Mouse (Mus musculus) left cerebral cortex, adult 2 months (tissue): ENCODE results near the gene Cd320. TPM values are rescaled to one million over a fixed set of nuclear protein-coding genes. Genes with fewer than 3 reads are reported as not detected.
A peak's percentile ranks its signal among the peaks of the same experiment; 100 is the strongest.

Source experiments
- DNase-seq, 2 experiments: peaks; one replicate each; pipeline ENCODE4 v3.0.0; 2021 to 2022; ENCODE audit warnings: low spot score in 2 of 2, mixed read lengths in 1 of 2; ENCODE audit errors: extremely low spot score in 1 of 2
- H3K27ac ChIP-seq: fragments of 200-600 bp; 2 replicates; pipeline ENCODE4 v1.8.1; 2022
- H3K4me3 ChIP-seq: fragments of 200-600 bp; 2 replicates; pipeline ENCODE4 v1.8.1; 2022
- CTCF ChIP-seq: fragments of 200-600 bp; IDR thresholded peaks from 2 replicates; pipeline ENCODE4 v1.8.1; 2022; ENCODE audit warnings: antibody characterized with exemption, mild to moderate bottlenecking, moderate library complexity
- intact Hi-C: fragments of 180-260 bp; cut with DNase I; formaldehyde crosslinking; loops from one replicate; pipeline ENCODE4 v1.15.1; 2025
- long read RNA-seq, 2 experiments: library from polyadenylated mRNA; stranded (forward); transcript quantifications; one replicate each; pipeline ENCODE4 v2.0.0; 2021; ENCODE audit warnings: borderline mapping rate in 2 of 2
- total RNA-seq, 2 experiments: library from RNA; stranded (reverse); gene quantifications; 2 replicates each; pipeline ENCODE4 v1.2.3; 2021

The Cd320 gene
- total RNA-seq: 10 to 100 TPM; 19.8 to 26.8 TPM
- long read RNA-seq, experiment 1, transcript Cd320-201 (5 exons, 2,209 nt): major isoform, 13 of 16 reads
- long read RNA-seq, experiment 1, partial matches to known transcripts: 2 of 16 reads
- long read RNA-seq, experiment 1, other reads (novel, unspliced or antisense): 0 of 16 reads
- long read RNA-seq, experiment 2, transcript Cd320-201 (5 exons, 2,209 nt): major isoform, 13 of 17 reads
- long read RNA-seq, experiment 2, partial matches to known transcripts: 1 of 17 reads
- long read RNA-seq, experiment 2, other reads (novel, unspliced or antisense): 2 of 17 reads

DNA sequence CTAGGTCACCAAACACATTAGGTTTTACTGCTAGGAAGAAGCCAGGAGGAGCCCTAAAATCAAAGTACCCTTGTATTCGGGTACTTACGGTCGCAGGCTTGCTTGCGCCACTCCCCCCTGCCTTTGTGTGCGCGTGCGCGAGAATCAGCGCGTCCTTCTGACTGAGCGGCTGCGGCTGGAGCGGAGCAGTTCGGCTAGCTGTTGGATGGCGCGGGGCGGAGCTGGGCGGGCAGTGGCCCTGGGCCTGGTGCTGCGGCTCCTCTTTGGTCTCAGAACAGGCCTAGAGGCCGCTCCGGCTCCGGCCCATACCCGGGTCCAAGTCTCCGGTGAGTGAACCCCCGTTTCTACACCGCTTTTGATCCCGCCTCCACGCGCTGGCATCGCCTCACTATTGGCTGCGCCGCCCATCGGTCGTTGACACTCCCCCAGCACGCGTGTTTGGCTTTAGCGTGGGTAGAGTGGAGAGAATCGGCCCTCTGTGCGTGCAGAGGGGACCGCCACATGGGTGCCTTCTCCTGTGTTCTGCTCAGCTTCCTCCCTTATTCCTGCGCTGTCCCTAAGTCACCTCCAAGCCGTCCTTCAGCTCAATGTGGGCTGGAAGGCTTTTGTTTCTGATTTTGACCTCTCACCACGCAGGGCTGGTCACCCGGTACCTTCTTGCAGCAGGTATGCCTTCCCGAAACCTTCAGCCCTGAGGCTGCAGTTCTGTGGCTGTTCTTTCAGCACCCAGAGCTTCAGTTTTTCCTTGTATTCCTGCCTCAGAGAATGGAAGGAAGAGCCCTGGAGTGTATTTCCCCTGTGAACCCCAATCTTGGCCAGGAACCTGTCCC is at the start of gene Cd320:
Gene Cd320 (plus strand): TSS at position 126 of the 830 bp plus-strand sequence.
- Histone ChIP-seq H3K27ac (peak within 1 kb of the TSS; percentile 89), H3K4me3 (peak within 1 kb of the TSS; percentile 80)
- intact Hi-C loops: no loop called here

DNA sequence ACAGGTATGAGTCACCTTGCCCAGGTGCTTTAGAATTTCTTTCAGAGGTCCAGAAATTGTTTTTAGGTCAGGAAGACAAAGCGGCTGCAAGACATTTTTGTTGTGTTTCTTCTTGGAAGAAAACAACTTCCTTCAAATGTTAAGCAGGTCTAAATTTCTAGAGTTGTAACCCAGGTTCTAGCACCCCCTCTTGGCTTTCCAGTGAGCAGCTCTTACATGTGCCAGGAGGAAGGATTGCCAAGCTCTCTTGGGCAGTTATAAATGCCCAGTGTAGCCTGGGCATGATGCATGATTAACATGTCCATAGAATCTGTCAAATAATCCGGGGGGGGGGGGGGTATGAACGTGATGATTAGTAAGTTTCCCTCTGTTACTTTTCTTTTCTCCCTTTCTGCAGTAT is 44.6 kb upstream of the Cd320 start:
- peak; percentile 46 for TF ChIP-seq CTCF
- intact Hi-C loops: loop anchor here (2.0 kb wide), 1 partner anchor 54 kb away; no protein-coding TSS in a partner anchor
- no peak overlapping the region for H3K27ac ChIP-seq
- no peak overlapping the region for H3K4me3 ChIP-seq
- no peak for DNase-seq

More for the DNA sequence above, at the start of gene Cd320:
- peak; percentile 92 to 93 for DNase-seq
- TF ChIP-seq CTCF: peak; percentile 11; the same call in 1 of the 2 replicates

DNA sequence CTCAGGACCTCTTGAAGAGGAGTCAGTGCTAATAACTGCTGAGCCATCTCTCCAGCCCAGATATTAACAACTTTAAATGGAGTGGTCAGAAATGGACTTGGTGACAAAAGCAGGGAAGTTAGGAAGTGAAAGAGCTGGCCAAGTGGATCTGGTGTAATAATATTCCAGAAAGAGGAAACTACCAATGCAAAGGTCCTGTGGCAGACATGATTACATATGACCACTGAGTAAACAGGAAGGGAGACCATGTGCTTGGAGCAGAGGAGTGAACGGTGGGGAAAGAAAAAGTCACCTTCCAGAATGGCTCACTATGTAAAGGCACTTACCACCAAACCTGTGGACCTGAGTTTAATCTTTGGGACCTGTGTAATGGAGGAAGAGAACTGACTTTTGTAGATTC is 43.6 kb upstream of the Cd320 start:
- no peak overlapping the region for H3K27ac ChIP-seq
- DNase-seq: no peak
- H3K4me3 ChIP-seq: no peak overlapping the region
- no peak for TF ChIP-seq CTCF
- intact Hi-C loops: loop anchor here (2.0 kb wide), 1 partner anchor 54 kb away; no protein-coding TSS in a partner anchor

DNA sequence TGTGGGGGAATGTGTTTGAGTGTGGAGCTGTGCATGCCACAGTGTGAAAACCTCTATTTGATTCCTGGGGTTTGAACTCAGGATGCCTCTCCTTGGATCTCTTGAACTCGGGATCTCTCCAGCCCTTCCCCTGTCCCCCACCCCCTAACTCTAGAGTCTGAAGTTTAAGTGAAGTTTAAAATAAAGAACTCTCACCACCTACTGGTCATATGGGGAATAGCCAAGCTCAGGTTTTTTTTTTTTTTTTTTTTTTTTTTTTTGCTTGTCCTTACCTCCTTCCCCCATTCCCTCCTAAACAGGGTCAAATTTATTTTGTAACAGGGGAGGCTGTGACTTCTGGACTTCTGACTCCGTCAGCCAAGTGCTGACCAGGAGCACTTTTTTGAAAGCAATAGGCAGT is 40.7 kb upstream of the Cd320 start:
- intact Hi-C loops: loop anchor here (2.0 kb wide), 1 partner anchor 73 kb away; no protein-coding TSS in a partner anchor
- TF ChIP-seq CTCF: peak; percentile 60
- H3K27ac ChIP-seq: no peak overlapping the region

DNA sequence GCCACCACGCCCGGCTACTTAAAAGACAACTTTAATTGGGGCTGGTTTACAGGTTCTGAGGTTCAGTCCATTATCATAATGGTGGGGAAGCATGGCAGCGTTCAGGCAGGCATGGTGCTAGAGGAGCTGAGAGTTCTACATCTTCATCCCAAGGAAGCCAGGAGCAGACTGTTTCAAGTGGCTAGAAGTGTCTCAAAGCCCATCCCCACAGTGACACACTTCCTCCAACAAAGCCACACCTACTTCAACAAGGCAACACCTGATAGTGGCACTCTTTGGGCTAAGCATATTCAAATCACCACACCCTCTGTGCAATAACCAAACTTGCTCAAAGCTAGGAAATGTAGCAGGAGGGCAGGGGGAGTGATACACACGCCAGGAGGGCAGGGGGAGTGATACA is 38.7 kb upstream of the Cd320 start:
- TF ChIP-seq CTCF: no peak
- DNase-seq: no peak
- intact Hi-C loops: no loop called here

More for the DNA sequence above, 40.7 kb upstream of the Cd320 start:
- H3K4me3 ChIP-seq: no peak overlapping the region
- no peak for DNase-seq

DNA sequence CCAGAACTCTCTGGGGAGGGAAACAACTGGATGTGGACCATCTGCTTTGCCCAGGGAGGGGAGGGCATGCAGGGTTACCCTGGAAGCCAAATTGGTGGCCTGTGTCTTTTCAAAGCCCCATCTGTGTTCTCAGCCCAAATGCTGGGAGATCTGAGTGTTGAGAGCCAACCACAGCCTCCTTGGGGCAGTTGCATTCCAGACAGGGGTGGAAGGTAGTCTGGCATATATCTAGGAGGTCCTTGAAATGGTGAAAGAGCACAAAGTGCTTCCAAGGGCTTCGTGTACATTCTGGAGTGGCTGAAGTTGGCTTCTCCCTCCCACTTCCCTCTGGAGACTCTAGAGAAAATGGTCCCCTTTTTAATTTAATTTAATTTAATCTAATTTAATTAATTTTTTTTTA is 38.1 kb upstream of the Cd320 start:
- no peak for TF ChIP-seq CTCF
- intact Hi-C loops: no loop called here

More for the DNA sequence above, 38.7 kb upstream of the Cd320 start:
- Histone ChIP-seq H3K27ac (no peak overlapping the region), H3K4me3 (no peak overlapping the region)

DNA sequence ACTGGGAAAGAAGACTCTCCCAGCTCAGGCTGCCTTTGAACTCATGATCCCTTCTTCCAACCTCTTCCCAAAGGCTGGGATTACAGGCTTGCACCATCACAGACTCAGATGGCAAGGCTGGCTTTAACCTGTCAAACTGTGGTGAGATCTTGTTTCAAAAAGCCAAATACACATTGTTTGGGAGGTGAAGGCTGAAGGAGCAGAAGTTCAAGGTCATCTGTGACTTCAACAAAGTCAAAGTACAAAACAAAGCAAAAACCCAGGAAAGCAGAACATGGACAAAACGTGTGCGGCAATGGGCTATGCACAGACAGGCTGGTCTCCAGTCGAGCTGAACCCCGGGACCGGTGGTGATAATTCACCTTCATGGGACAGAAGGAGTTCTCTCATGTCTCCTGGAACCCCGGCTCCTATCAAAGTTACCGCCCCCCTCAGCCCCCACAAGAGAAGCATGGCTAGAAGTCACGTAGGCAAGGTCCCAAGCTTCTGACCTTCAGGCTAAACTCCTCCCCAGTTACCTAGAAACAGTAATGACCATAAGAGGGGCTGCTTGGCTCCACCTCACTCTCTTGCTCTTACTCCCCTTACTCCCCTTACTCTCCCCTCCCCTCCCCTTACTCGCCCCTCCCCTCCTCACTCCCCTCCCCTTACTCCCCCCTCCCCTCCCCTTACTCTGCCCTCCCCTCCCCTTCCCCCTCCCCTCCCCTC is 35.6 kb upstream of the Cd320 start:
- Histone ChIP-seq H3K27ac (no peak overlapping the region), H3K4me3 (no peak overlapping the region)
- no peak for DNase-seq
- no peak for TF ChIP-seq CTCF
- intact Hi-C loops: no loop called here

More for the DNA sequence above, 38.1 kb upstream of the Cd320 start:
- no peak for DNase-seq
- no peak overlapping the region for H3K4me3 ChIP-seq
- H3K27ac ChIP-seq: no peak overlapping the region

DNA sequence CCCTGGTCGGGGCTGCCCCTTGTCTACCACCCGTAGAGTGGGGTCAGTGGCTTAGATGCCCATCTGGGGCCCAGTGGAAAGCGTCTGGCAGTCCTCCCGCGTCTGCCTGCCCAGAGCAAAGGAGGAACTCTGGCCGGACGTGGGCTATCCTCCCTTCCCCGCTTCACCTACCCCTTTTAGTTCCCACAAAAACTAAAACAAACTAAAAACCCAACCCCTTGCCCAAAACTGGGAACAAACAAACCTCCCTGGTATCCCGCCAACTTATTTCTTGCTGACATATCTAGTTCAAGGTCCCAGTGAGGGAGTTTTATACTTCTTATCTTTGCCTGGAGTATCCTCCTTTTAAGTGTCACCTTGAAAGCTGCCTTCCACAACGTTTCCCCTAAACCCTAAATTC is 34.7 kb upstream of the Cd320 start:
- intact Hi-C loops: no loop called here

DNA sequence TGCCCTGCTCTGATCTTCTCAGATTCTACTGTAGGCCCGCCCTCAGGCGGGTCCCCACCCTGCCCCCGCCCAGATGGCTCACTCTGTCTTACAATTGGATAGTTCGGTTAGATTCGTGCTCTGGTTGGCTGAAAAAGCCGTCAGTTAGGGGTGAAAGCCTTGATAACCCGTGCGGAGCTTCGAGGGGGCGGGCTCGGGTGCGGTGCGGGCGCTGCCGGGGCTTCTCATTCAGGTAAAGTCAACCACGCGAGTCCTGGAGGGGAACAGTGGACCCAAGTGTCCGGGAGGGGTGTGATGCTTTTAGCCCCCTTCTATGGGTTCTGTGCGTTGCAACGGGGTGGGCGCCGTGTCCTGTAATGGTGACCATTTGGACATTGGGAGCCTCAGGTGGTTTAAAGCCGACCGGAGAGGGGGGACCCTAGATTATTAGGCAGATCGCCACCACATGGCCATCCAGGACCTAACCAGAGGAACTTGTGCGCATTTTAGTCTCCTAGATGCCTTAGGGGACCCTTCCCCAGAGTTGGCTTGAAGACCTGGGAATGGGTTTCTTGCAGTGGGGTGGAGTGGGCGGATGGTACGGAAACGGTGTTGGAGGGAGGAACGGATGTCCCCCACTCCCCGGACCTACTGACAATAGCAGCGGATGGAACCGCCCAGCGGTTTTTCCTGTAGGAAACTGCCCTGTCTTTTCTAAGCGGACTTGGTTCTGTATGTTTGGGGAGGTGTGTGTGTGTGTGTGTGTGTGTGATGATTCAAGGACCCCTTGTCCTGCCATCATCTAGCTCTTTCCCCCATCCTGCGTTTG is 32.4 kb upstream of the Cd320 start, which contains the start of gene Kank3:
Gene Kank3 (plus strand): TSS at position 186 of the 808 bp plus-strand sequence.
- H3K27ac ChIP-seq: peak within 1 kb of the TSS; percentile 91
- peak within 1 kb of the TSS; percentile 71 for H3K4me3 ChIP-seq
- no peak for TF ChIP-seq CTCF
- intact Hi-C loops: loop anchor here (5.0 kb wide), 1 partner anchor 373 kb away; no protein-coding TSS in a partner anchor
- peak; percentile 93 to 94 for DNase-seq

More for the DNA sequence above, 34.7 kb upstream of the Cd320 start:
- no peak overlapping the region for H3K27ac ChIP-seq
- no peak for DNase-seq
- TF ChIP-seq CTCF: no peak
- H3K4me3 ChIP-seq: no peak overlapping the region

DNA sequence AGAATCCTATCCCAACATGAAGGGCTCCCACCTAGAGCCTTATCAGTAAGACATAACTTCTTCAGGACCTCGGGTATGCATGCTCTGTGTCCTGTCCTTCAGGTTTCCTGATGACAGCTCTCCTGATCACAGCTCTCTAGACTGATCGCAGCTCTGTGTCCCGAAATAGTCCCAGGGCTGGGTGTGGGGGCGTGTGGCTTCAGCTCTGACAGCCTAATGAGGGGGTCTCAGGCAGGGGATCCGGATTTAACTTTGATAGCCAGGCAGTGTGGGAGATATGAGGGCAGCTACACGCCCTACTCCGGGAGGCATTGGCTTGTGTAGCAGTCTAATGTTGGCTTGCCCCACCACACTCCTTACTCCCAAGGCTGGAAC is 31.8 kb upstream of the Cd320 start:
- peak overlapping the region; percentile 62 for H3K27ac ChIP-seq
- intact Hi-C loops: loop anchor here (5.0 kb wide), 1 partner anchor 374 kb away; no protein-coding TSS in a partner anchor

More for the DNA sequence above, 31.8 kb upstream of the Cd320 start:
- peak overlapping the region; percentile 71 for H3K4me3 ChIP-seq
- TF ChIP-seq CTCF: no peak
- DNase-seq: no peak
